Comparison of ENCODE assay signal across 16 mouse cellular contexts in the genomic region with DNA sequence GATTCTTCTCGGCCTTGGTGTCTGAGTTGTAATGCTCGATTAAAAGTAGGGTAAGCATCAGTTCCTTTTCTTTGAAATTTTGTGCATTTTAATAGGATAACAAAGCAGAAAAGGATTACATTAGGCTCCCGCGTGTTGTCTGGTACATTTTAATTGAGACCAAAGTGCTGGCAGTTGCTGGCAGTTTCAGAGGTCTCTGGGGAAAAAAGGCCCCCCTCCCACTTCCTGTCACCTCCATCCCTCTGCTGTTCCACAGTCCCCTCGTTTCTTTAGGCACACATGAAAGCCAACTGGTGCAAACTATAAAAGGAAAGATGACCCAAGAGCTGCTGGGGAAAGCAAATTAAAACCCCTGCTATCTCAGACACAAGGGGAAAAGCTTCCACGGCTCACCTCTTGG. TPM values are rescaled to one million over a fixed set of nuclear protein-coding genes. Genes with fewer than 3 reads are reported as not detected.
A peak's percentile ranks its signal among the peaks of the same experiment; 100 is the strongest.
DNase-seq lines count a peak whose midpoint lies in the region; ATAC-seq and TF ChIP-seq lines count a peak whose summit lies in the region.
"Had no signal": no experiment of that assay in that cellular context is flagged by ENCODE, and none has a peak within 500 bp of the region (broad histone marks: within the 10 kb centered on the region; RNA-seq: fewer than 3 reads in every experiment).

No protein-coding gene starts in this region.

- H3K27ac ChIP-seq in kidney, postnatal 0 days = no peak overlapping the region
- 0 out of 2 replicates have a peak overlapping the region, but pooled peaks have one; percentile 30 for H3K27ac ChIP-seq in forebrain, embryonic 16.5 days (ENCODE audit: low read length)
- H3K27ac ChIP-seq: heart, embryonic 15.5 days; limb, embryonic 13.5 days; liver, embryonic 15.5 days had no signal

- ATAC-seq in kidney, postnatal 0 days (replicated peaks; ENCODE audit: low FRiP score, low read depth) = no peak
- ATAC-seq in forebrain, embryonic 16.5 days = no peak
- ATAC-seq: activated CD4-positive, CD25-positive, alpha-beta regulatory T cell, adult 4 months had no signal

- H3K36me3 ChIP-seq in kidney, postnatal 0 days (ENCODE audit: insufficient read depth, low read length) = no peaks in the 10 kb centered on the region
- H3K36me3 ChIP-seq in forebrain, embryonic 16.5 days (ENCODE audit: control insufficient read depth, insufficient read depth) = no peaks in the 10 kb centered on the region
- H3K36me3 ChIP-seq: heart, embryonic 15.5 days; limb, embryonic 13.5 days; liver, embryonic 15.5 days had no signal

- 0 out of 2 replicates have a peak, but pooled peaks cover 6% of the 10 kb centered on the region for H3K4me1 ChIP-seq in kidney, postnatal 0 days (replicated peaks; ENCODE audit: insufficient read depth, low read length)
- H3K4me1 ChIP-seq in forebrain, embryonic 16.5 days (replicated peaks; ENCODE audit: control insufficient read depth, insufficient read depth, low read length) = peaks cover 22% of the 10 kb centered on the region
- H3K4me1 ChIP-seq: liver, embryonic 15.5 days had no signal

- H3K4me2 ChIP-seq in kidney, postnatal 0 days (ENCODE audit: low read length) = no peak overlapping the region
- no peak overlapping the region for H3K4me2 ChIP-seq in forebrain, embryonic 16.5 days (ENCODE audit: low read length)
- H3K4me2 ChIP-seq: heart, embryonic 15.5 days; limb, embryonic 13.5 days; liver, embryonic 15.5 days had no signal

- WGBS in kidney, postnatal 0 days = 20% methylated on average over 6 of the region's 6 CpGs
- WGBS in forebrain, embryonic 16.5 days = 4% methylated on average over 6 of the region's 6 CpGs

- TF ChIP-seq CTCF in kidney, postnatal 0 days (IDR thresholded peaks at IDR 0.05; ENCODE audit: low read depth) = no peak
- no peak for TF ChIP-seq CTCF in brain, embryonic 14.5 days (IDR thresholded peaks at IDR 0.05; ENCODE audit: borderline replicate concordance, extremely low read depth, insufficient read depth, insufficient read length)

- H3K27me3 ChIP-seq in kidney, postnatal 0 days (ENCODE audit: insufficient read depth, low read length) = no peaks in the 10 kb centered on the region
- H3K27me3 ChIP-seq in forebrain, embryonic 16.5 days (replicated peaks; ENCODE audit: control insufficient read depth, insufficient read depth, low read length) = no peaks in the 10 kb centered on the region
- H3K27me3 ChIP-seq: limb, embryonic 13.5 days; liver, embryonic 15.5 days had no signal

- TF ChIP-seq POLR2A in brain, embryonic 14.5 days (IDR thresholded peaks at IDR 0.05; ENCODE audit: borderline replicate concordance, extremely low read depth, insufficient read depth, insufficient read length, poor library complexity, severe bottlenecking) = no peak

- H3K9me3 ChIP-seq in kidney, postnatal 0 days (replicated peaks; ENCODE audit: low read length) = no peaks in the 10 kb centered on the region
- H3K9me3 ChIP-seq in forebrain, embryonic 16.5 days (ENCODE audit: control insufficient read depth, low read length) = no peaks in the 10 kb centered on the region
- H3K9me3 ChIP-seq: heart, embryonic 15.5 days; limb, embryonic 13.5 days; liver, embryonic 15.5 days had no signal

- H3K4me3 ChIP-seq in kidney, postnatal 0 days (replicated peaks; ENCODE audit: low read depth, low read length) = no peak overlapping the region
- no peak overlapping the region for H3K4me3 ChIP-seq in forebrain, embryonic 16.5 days (replicated peaks; ENCODE audit: low read length)
- H3K4me3 ChIP-seq: heart, embryonic 15.5 days; limb, embryonic 13.5 days; liver, embryonic 15.5 days had no signal

- no peak overlapping the region for H3K9ac ChIP-seq in kidney, postnatal 0 days (ENCODE audit: low read depth, low read length)
- H3K9ac ChIP-seq in forebrain, embryonic 16.5 days (replicated peaks; ENCODE audit: low read depth, low read length) = no peak overlapping the region
- H3K9ac ChIP-seq: heart, embryonic 15.5 days; limb, embryonic 13.5 days; liver, embryonic 15.5 days had no signal

- DNase-seq in embryo, embryonic 11 days = peak; percentile 34
- no peak for DNase-seq in embryo, embryonic 9.5 days (ENCODE audit: extremely low spot score)
- peak; percentile 31 for DNase-seq in kidney, postnatal 0 days (ENCODE audit: low spot score)
- DNase-seq in kidney, adult 18-20 months = no peak
- DNase-seq in brain, embryonic 14.5 days (ENCODE audit: low read depth) = peak; percentile 76
- no peak for DNase-seq in adrenal gland, postnatal 14 days
- DNase-seq in cerebellum, postnatal 4 days (ENCODE audit: low spot score in 2 of 2) = no peak
- DNase-seq: adrenal gland, postnatal 36 days; kidney, adult 9 months; lung, postnatal 10 days; right cerebral cortex, postnatal 14 days had no signal

RNA-seq across cellular contexts. Expression of gene Tbcel, which starts 25.4 kb away (rescaled TPM):
- 6.0 and 6.3 TPM in 2 replicates for polyA plus RNA-seq in kidney, postnatal 0 days (2015; fragmentation: Nextera tagmentation; extraction: Ambion mirVana)
- polyA plus RNA-seq in brain, embryonic 14.5 days (2012; rRNA removed) = 17.4 and 18.6 TPM in 2 replicates
- polyA plus RNA-seq in forebrain, embryonic 16.5 days (2015; fragmentation: Nextera tagmentation; extraction: Ambion mirVana) = 5.0 and 5.5 TPM in 2 replicates
- total RNA-seq in adrenal gland, postnatal 14 days (2021) = 43.2 and 51.3 TPM in 2 replicates

Comparison
In these comparisons a context has a peak if more than half of its experiments do, and no peak if none do; other contexts are left out.
1. DNase-seq: peak in embryo, embryonic 11 days (single experiment), kidney, postnatal 0 days (single experiment) and brain, embryonic 14.5 days (single experiment); none in embryo, embryonic 9.5 days (single experiment), kidney, adult 18-20 months (single experiment), adrenal gland, postnatal 14 days (single experiment) and cerebellum, postnatal 4 days (0 of 2).